7 mouse cellular contexts compared by ENCODE assay signal in the genomic region with DNA sequence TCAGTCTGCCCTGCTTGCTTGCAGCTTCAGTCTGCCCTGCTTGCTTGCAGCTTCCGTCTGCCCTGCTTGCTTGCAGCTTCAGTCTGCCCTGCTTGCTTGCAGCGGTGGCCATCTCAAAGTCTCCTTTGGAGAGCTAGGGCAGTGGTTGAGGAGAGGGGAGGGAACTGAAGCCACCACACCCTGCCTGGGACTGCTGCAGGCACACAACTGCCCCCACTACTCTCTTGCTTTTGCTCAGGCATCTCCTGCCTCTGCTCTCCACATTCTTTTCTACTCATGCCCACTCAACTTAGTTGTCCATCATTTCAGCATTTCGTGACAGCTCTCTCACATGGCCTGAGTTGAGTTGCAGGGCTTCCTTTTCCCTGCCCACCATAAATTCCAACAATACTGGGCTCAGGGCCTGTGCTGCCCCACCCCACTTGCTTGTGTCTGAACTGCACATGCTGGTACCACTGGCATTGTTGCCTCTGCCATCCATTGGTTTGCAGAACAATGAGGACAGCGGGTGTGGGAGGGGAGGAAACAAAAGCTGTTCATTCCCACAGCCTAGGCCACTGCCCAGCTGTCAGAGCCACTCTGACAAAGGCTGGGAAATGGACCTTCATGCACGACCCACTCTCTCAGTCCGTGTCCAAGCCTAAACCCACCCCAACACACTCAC. TPM values are rescaled to one million over a fixed set of nuclear protein-coding genes. Genes with fewer than 3 reads are reported as not detected.
DNase-seq lines count a peak whose midpoint lies in the region; ATAC-seq lines count a peak whose summit lies in the region.

No protein-coding gene starts in this region.

- H3K9ac ChIP-seq in hindbrain, embryonic 12.5 days = no peak overlapping the region

- H3K27ac ChIP-seq in hindbrain, embryonic 12.5 days = peak overlapping the region; percentile 75
- H3K27ac ChIP-seq in midbrain, embryonic 10.5 days (replicated peaks) = peak overlapping the region; percentile 85

- ATAC-seq in hindbrain, embryonic 12.5 days (ENCODE audit: low FRiP score) = peak; percentile 89
- ATAC-seq in inflammation-experienced regulatory T-cells, adult 6 months = no peak
- ATAC-seq in CD4-positive, CD25-positive, alpha-beta regulatory T cell, adult 4 months = no peak

- peak; percentile 7 to 27 for DNase-seq in left cerebral cortex, adult 9 months (ENCODE audit: low spot score in 2 of 2)
- DNase-seq in left cerebral cortex, postnatal 36 days (ENCODE audit: low spot score in 2 of 2) = no peak
- peak; percentile 33 for DNase-seq in midbrain, embryonic 10.5 days (ENCODE audit: low spot score)
- DNase-seq in thymus, postnatal 4 days = no peak

- H3K27me3 ChIP-seq in hindbrain, embryonic 12.5 days = no peaks in the 10 kb centered on the region
- no peaks in the 10 kb centered on the region for H3K27me3 ChIP-seq in midbrain, embryonic 10.5 days (ENCODE audit: low read depth, poor library complexity, severe bottlenecking)

- no peaks in the 10 kb centered on the region for H3K36me3 ChIP-seq in hindbrain, embryonic 12.5 days
- H3K36me3 ChIP-seq in midbrain, embryonic 10.5 days = no peaks in the 10 kb centered on the region

- no peaks in the 10 kb centered on the region for H3K9me3 ChIP-seq in hindbrain, embryonic 12.5 days (replicated peaks)
- H3K9me3 ChIP-seq in midbrain, embryonic 10.5 days (replicated peaks) = no peaks in the 10 kb centered on the region

- no peak overlapping the region; the same call in 1 of the 2 replicates for H3K4me2 ChIP-seq in hindbrain, embryonic 12.5 days (replicated peaks)

- intact Hi-C loops in left cerebral cortex, postnatal 36 days (cut with DNase I) = no loop called here

- WGBS in hindbrain, embryonic 12.5 days = 19% methylated on average over 6 of the region's 6 CpGs
- WGBS in midbrain, embryonic 10.5 days = 20% methylated on average over 6 of the region's 6 CpGs

- no peak overlapping the region for H3K4me3 ChIP-seq in hindbrain, embryonic 12.5 days
- H3K4me3 ChIP-seq in midbrain, embryonic 10.5 days = peak overlapping the region; percentile 16; the same call in 1 of the 2 replicates

- 0 out of 2 replicates have a peak, but pooled peaks cover 5% of the 10 kb centered on the region for H3K4me1 ChIP-seq in hindbrain, embryonic 12.5 days
- peaks cover 18% of the 10 kb centered on the region for H3K4me1 ChIP-seq in midbrain, embryonic 10.5 days

RNA-seq across cellular contexts. Expression of a gene that starts 24.9 kb away (rescaled TPM):
- total RNA-seq in left cerebral cortex, postnatal 36 days (2021) = 10 to 100 TPM; 37.3 to 43.0 TPM
- 60.5 and 67.5 TPM in 2 replicates for polyA plus RNA-seq in hindbrain, embryonic 12.5 days (2016; fragmentation: Nextera tagmentation; extraction: Ambion mirVana)
- polyA plus RNA-seq in midbrain, embryonic 10.5 days (2016; fragmentation: Nextera tagmentation; extraction: Ambion mirVana) = 40.1 and 41.2 TPM in 2 replicates
- 10 to 100 TPM; 76.1 to 79.6 (median 79.1) TPM for polyA plus RNA-seq in inflammation-experienced regulatory T-cells, adult 6 months (2017; shearing (Covaris generic))
- polyA plus RNA-seq in CD4-positive, CD25-positive, alpha-beta regulatory T cell, adult 4 months (2017; shearing (Covaris generic)) = 10 to 100 TPM; 72.7 to 86.8 TPM

Comparison
In these comparisons a context has a peak if more than half of its experiments do, and no peak if none do; other contexts are left out.
1. DNase-seq: peak in left cerebral cortex, adult 9 months (2 of 2) and midbrain, embryonic 10.5 days (single experiment); none in left cerebral cortex, postnatal 36 days (0 of 2) and thymus, postnatal 4 days (single experiment).